25 mouse cellular contexts compared by ENCODE assay signal in the genomic region with DNA sequence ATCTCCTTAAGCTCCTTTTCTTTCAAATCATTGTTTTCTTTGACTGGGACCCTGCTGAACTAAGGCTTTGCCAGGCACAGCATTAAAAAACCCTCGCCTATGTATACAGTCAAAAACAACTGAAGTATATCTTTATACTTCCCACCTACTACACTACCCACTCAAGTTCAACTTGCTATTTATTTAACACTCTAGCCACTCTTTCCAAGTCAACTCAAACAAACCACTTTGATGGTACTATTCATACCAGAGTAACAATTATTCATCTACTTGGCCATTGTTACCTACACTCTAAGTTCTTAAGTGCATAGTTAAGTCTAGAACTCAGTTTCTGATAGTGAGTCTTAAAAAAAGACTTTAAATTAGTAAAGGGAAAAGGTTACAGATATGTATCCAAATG.
"Had no signal": no experiment of that assay in that cellular context is flagged by ENCODE, and none has a peak within 500 bp of the region (broad histone marks: within the 10 kb centered on the region; RNA-seq: fewer than 3 reads in every experiment).

No protein-coding gene starts in this region.

- H3K4me2 ChIP-seq: heart, embryonic 11.5 days; heart, embryonic 13.5 days; heart, embryonic 15.5 days; hindbrain, embryonic 13.5 days; hindbrain, embryonic 15.5 days; kidney, embryonic 15.5 days; limb, embryonic 13.5 days had no signal

- ATAC-seq: forebrain, postnatal 0 days; hindbrain, postnatal 0 days; intestine, embryonic 16.5 days had no signal

- H3K9me3 ChIP-seq: heart, embryonic 13.5 days; heart, embryonic 15.5 days; hindbrain, embryonic 13.5 days; hindbrain, embryonic 15.5 days; kidney, embryonic 15.5 days; limb, embryonic 13.5 days had no signal

- H3K36me3 ChIP-seq: heart, embryonic 13.5 days; heart, embryonic 15.5 days; hindbrain, embryonic 13.5 days; hindbrain, embryonic 15.5 days; limb, embryonic 13.5 days had no signal

- H3K4me3 ChIP-seq: heart, adult 2 months; heart, embryonic 13.5 days; heart, embryonic 15.5 days; hindbrain, embryonic 13.5 days; hindbrain, embryonic 15.5 days; kidney, embryonic 15.5 days; limb, embryonic 13.5 days had no signal

- H3K27ac ChIP-seq: heart, adult 2 months; heart, embryonic 13.5 days; heart, embryonic 15.5 days; hindbrain, embryonic 13.5 days; hindbrain, embryonic 15.5 days; hindbrain, postnatal 0 days; kidney, embryonic 15.5 days; kidney, postnatal 0 days; limb, embryonic 13.5 days had no signal

- H3K27me3 ChIP-seq: heart, embryonic 13.5 days; heart, embryonic 15.5 days had no signal

- DNase-seq: forebrain, postnatal 0 days; gastrocnemius, postnatal 14 days; gastrocnemius, postnatal 36 days; heart, adult 11 months; heart, adult 2 months; heart, postnatal 14 days; heart, postnatal 36 days; kidney, adult 11 months; kidney, adult 2 months; kidney, adult 9 months; kidney, postnatal 14 days; kidney, postnatal 36 days; layer of hippocampus, adult 9-11 months; layer of hippocampus, postnatal 36 days; left cerebral cortex, postnatal 4 days had no signal

- H3K9ac ChIP-seq: forebrain, postnatal 0 days; heart, embryonic 13.5 days; heart, embryonic 15.5 days; hindbrain, embryonic 13.5 days; hindbrain, embryonic 15.5 days; kidney, embryonic 15.5 days; limb, embryonic 13.5 days had no signal
